Mouse (Mus musculus) hindbrain, postnatal 0 days (tissue): ENCODE measurements at regions not wholly inside any gene's neighbourhood (a gene's known extent, or its start where the extent isn't known, plus 50 kb on each side); places are given as distances from the start of the nearest gene placed in this dataset.
A peak's percentile ranks its signal among the peaks of the same experiment; 100 is the strongest.
"Not testable (repeated sequence)": the region's sequence is repeated elsewhere in the genome, so short reads cannot be mapped to it uniquely, and the experiment has no call there.

Experiments used
- ATAC-seq: fragments of 200-750 bp; cut with Nextera tagmentation; 2 replicates; pipeline ENCODE4 v1.8.0; 2017; ENCODE audit warnings: mild to moderate bottlenecking, moderate TSS enrichment, moderate library complexity
- DNase-seq: peaks from one replicate; pipeline ENCODE4 v3.0.0-alpha.2; 2015; ENCODE audit warnings: low spot score
- H3K27ac ChIP-seq: fragments of 300-500 bp; sonication (generic); 2 replicates; pipeline ENCODE4 v1.5.1; 2014; ENCODE audit warnings: mild to moderate bottlenecking
- H3K27me3 ChIP-seq: fragments of 300-500 bp; sonication (generic); 2 replicates; pipeline ENCODE4 v1.6.1; 2014; ENCODE audit warnings: low read length, mixed read lengths; ENCODE audit not compliant: insufficient read depth
- H3K36me3 ChIP-seq: fragments of 300-500 bp; sonication (generic); 2 replicates; pipeline ENCODE4 v1.6.1; 2014; ENCODE audit warnings: low read length, mixed read lengths; ENCODE audit not compliant: insufficient read depth
- H3K4me1 ChIP-seq: fragments of 300-500 bp; sonication (generic); 2 replicates; pipeline ENCODE4 v1.6.1; 2014; ENCODE audit warnings: antibody characterized with exemption, low read length, mixed read lengths; ENCODE audit not compliant: insufficient read depth
- H3K4me2 ChIP-seq: fragments of 300-500 bp; sonication (generic); 2 replicates; pipeline ENCODE4 v1.6.1; 2014; ENCODE audit warnings: low read depth, mild to moderate bottlenecking, low read length, moderate library complexity, mixed read lengths
- H3K4me3 ChIP-seq: fragments of 300-500 bp; sonication (generic); 2 replicates; pipeline ENCODE4 v1.5.1; 2014; ENCODE audit warnings: low read length
- H3K9ac ChIP-seq: fragments of 300-500 bp; sonication (generic); replicated peaks from 2 replicates; pipeline ENCODE4 v1.6.1; 2014; ENCODE audit warnings: mild to moderate bottlenecking, low read length, moderate library complexity, mixed read lengths
- H3K9me3 ChIP-seq: fragments of 300-500 bp; sonication (generic); 2 replicates; pipeline ENCODE4 v1.6.1; 2016; ENCODE audit warnings: low read length, mixed read lengths
- CTCF ChIP-seq: IDR thresholded peaks from 2 replicates; pipeline ENCODE4 v1.5.1; 2016; ENCODE audit warnings: antibody characterized with exemption, control low read depth, low read depth
- WGBS: fragments of 180-500 bp; shearing (Covaris S2); extraction: QIAGEN DNeasy Blood & Tissue Kit; methylation state at CpG from one replicate; pipeline ENCODE4 v1.1.7; 2014; 5-methylcytosine and 5-hydroxymethylcytosine counted together

DNA sequence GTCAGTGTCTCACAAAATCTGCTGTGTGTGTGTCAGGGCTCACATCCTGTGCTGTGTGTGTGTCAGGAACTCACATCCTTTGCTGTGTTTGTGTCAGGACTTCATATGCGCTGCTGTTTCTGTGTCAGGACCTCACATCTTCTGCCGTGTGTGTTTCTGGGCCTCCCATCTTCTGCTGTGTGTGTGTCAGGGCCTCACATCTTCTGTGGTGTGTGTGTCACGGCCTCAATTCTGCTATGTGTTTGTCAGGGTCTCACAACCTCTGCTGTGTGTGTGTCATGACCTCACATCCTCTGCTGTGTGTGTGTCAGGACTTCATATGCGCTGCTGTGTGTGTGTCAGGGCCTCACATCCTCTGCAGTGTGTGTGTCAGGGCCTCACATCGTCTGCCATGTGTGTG, 137.5 kb downstream of the Asmt start:
- not testable (repeated sequence) for H3K4me1 ChIP-seq, H3K27ac ChIP-seq, H3K9me3 ChIP-seq, H3K4me2 ChIP-seq, ATAC-seq, H3K4me3 ChIP-seq, H3K9ac ChIP-seq, DNase-seq, H3K36me3 ChIP-seq, H3K27me3 ChIP-seq
- WGBS: 62% methylated on average over 4 of the region's 5 CpGs

DNA sequence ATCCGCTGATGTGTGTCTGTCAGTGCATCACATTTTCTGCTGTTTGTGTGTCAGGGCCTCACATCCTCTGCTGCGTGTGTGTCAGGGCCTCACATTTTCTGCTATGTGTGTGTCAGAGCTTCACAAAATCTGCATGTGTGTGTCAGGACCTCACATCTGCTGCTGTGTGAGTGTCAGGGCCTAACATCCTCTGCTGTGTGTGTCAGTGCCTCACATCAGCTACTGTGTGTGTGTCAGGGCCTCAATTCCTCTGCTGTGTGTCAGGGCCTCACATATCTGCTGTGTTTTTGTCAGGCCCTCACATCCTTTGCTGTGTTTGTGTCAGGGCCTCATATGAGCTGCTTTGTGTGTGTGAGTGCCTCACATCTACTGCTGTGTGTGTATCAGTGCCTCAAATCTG, 142.9 kb downstream of the Asmt start:
- no peak overlapping the region for H3K4me3 ChIP-seq
- H3K27ac ChIP-seq: no peak overlapping the region
- H3K36me3 ChIP-seq: no peaks in the 10 kb centered on the region
- TF ChIP-seq CTCF: no peak
- DNase-seq (peak; percentile 0), ATAC-seq (no peak)
- no peak overlapping the region for H3K9ac ChIP-seq
- H3K9me3 ChIP-seq: peaks cover 7% of the 10 kb centered on the region; the same call in 1 of the 2 replicates
- no peaks in the 10 kb centered on the region for H3K27me3 ChIP-seq
- H3K4me2 ChIP-seq: no peak overlapping the region
- no peaks in the 10 kb centered on the region for H3K4me1 ChIP-seq
- 71% methylated on average over 2 of the region's 2 CpGs for WGBS

DNA sequence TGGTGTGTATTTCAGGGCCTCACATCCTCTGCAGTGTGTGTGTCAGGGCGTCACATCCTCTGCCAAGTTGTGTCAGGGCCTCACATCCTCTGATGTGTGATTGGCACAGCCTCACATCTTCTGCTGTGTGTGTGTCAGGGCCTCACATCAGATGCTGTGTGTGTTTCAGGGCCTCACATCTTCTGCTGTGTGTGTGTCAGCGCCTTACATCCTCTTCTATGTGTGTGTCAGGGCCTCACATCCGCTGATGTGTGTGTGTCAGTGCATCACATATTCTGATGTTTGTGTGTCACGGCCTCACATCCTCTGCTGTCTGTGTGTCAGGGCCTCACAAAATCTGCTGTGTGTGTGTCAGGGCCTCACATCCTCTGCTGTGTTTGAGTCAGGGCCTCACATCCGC, 168.7 kb downstream of the Asmt start:
- H3K9me3 ChIP-seq, ATAC-seq, H3K4me3 ChIP-seq, H3K9ac ChIP-seq, H3K27me3 ChIP-seq, H3K27ac ChIP-seq, H3K4me2 ChIP-seq, H3K36me3 ChIP-seq, H3K4me1 ChIP-seq: not testable (repeated sequence)
- 70% methylated on average over 5 of the region's 5 CpGs for WGBS
- DNase-seq: peak; percentile 1

DNA sequence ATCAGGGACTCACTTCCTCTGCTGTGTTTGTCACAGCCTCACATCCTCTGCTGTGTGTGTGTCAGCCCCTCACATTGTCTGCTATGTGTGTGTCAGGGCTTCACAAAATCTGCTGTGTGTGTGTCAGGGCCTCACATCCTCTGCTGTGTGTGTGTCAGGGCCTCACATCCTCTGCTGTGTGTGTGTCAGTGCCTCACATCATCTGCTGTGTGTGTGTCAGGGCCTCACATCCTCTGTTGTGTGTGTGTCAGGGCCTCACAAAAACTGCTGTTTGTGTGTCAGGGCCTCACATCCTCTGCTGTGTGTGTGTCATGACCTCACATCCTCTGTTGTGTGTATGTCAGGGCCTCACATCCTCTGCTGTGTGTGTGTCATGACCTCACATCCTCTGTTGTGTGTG, 169.1 kb downstream of the Asmt start:
- not testable (repeated sequence) for H3K27ac ChIP-seq, H3K9me3 ChIP-seq, DNase-seq, H3K4me3 ChIP-seq, ATAC-seq, H3K4me1 ChIP-seq, H3K4me2 ChIP-seq, H3K36me3 ChIP-seq, H3K27me3 ChIP-seq, H3K9ac ChIP-seq

DNA sequence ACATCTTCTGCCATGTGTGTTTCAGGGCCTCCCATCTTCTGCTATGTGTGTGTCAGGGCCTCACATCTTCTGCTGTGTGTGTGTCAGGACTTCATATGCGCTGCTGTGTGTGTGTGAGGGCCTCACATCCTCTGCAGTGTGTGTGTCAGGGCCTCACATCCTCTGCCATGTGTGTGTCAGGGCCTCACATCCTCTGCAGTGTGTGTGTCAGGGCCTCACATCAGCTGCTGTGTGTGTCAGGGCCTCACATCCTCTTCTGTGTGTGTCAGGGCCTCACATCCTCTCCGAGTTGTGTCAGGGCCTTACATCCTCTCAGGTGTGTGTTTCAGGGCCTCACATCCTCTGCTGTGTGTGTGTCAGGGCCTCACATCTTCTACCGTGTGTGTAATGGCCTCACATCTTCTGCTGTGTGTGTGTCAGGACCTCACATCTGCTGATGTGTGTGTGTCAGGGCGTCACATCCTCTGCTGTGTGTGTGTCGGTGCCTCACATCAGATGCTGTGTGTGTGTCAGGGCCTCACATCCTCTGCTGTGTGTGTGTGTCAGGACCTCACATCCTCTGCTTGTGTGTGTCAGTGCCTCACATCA, 170.5 kb downstream of the Asmt start:
- H3K27ac ChIP-seq, H3K36me3 ChIP-seq, H3K27me3 ChIP-seq, H3K4me3 ChIP-seq, H3K9me3 ChIP-seq, H3K4me1 ChIP-seq, H3K4me2 ChIP-seq, H3K9ac ChIP-seq, ATAC-seq: not testable (repeated sequence)
- DNase-seq: peak; percentile 0
- whole genome bisulfite sequencing: 78% methylated on average over 5 of the region's 5 CpGs

DNA sequence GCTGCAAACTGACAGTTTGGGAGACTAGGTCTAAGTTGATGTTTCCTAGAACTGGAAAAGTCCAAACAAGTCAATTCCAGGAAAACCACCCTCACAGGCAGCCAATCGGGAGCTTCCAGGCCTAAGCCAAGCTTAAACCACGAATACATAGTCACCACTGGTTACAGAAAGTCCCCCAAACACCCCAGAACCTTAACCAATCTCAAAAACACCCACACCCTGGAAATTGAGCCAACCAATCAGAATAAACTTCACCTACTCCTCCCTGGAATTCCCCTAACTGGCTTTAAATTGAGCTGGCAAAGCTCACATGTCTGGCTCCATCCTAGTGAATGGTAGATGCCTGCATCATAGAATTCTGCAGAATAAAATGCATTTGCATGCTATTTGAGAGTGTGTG, 204.2 kb downstream of the Asmt start:
- not testable (repeated sequence) for H3K36me3 ChIP-seq, H3K27me3 ChIP-seq, H3K4me2 ChIP-seq, H3K4me3 ChIP-seq, H3K9me3 ChIP-seq, H3K9ac ChIP-seq, H3K27ac ChIP-seq, ATAC-seq, DNase-seq, H3K4me1 ChIP-seq
- WGBS: no CpG with 5 or more reads among the region's 2 CpGs

DNA sequence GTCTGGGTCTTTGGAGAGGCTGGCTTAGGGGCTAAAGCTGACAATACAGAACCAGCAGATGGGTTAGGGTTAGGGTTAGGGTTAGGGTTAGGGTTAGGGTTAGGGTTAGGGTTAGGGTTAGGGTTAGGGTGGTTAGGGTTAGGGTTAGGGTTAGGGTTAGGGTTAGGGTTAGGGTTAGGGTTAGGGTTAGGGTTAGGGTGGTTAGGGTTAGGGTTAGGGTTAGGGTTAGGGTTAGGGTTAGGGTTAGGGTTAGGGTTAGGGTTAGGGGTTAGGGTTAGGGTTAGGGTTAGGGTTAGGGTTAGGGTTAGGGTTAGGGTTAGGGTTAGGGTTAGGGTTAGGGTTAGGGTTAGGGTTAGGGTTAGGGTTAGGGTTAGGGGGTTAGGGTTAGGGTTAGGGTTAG, 208.4 kb downstream of the Asmt start:
- not testable (repeated sequence) for H3K27ac ChIP-seq, H3K36me3 ChIP-seq, DNase-seq, H3K9me3 ChIP-seq, H3K27me3 ChIP-seq, H3K9ac ChIP-seq, H3K4me2 ChIP-seq, H3K4me3 ChIP-seq, ATAC-seq, H3K4me1 ChIP-seq
